Mouse (Mus musculus): ENCODE measurements around the gene Trpv2. TPM values are rescaled to one million over a fixed set of nuclear protein-coding genes. Genes with fewer than 3 reads are reported as not detected.

The Trpv2 gene
- polyA plus RNA-seq, 2 experiments from 2014 or later, result 76.8 to 79.0 TPM

DNA sequence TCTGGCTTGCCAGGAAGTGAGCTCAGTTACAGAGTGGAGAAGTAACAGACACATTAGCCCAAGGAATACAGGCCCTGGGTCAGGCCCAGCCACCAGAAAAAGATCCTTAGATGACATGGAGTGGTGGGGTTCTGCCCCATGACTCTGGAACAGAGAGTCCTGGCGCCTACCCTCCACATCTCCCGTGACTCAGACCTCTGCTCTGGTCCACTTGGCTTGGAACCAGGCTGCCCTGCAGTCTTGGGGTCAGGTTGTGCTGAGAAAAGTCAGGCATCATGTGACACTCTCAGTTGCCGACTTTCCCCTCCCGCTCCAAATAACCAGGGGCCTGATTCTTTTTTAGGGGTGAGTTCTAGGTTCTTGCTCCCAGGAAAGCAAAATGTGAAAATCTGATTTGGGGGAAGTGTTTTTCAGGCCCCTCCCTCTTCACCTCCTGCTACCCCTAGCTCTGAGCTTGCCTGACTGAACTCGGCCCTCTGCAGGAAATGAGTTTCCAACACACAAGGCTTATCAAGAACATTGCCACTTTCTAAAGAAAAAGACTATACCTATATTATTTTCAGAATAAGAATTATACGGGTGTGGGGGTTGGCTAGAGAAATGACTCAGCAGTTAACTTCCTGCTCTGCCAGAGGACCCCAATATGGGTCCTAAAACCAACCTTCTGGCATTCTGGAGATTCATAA lies 15.2 kb upstream of the Trpv2 start:
- no peak for ATAC-seq

DNA sequence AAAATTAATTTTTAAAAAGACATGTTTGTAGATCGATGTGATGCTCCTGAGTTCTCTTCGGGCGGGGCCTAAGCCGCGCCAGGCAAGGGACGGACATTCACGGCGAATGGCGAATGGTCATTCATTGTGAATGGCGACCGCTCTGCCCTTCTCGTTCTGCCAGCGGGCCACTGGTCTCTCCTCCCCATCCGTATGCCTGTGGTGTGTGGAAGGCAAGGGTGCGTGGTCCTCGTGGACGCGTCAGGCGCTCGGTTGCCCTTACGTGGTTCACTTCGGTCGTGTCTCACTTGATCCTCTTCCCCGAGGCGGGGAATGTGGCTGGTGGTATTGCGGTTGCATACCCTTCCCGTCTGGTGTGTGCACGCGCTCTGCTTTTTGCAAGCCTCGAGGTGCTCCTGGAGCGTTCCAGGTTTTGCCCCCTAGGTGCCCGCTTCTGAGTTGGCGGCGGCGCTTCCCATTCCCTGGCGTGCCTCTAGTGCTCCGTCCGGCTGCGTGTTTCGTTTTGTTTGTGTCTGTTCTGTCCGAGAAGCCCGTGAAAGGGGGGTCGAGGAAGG lies 13.7 kb upstream of the Trpv2 start:
- no peak for ATAC-seq

DNA sequence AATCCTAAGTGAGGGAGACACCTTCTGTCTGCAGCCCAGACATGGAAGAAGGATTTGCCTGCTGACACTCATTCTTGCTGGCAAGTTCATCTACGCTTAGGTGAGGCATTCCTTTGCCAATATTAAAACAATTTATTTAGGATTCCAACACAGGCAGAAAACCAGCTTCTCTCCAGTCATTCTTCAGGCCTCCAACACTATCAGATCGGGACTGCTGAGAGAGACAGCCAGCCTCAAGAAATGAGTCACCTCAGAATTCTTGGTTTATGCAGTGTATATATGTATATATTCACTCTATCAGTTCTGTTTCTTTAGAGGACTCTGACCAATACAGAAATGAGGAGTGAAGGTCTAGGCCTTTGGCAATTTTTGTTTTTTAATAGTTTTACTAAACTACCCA lies 10.7 kb upstream of the Trpv2 start:
- no peak for ATAC-seq

DNA sequence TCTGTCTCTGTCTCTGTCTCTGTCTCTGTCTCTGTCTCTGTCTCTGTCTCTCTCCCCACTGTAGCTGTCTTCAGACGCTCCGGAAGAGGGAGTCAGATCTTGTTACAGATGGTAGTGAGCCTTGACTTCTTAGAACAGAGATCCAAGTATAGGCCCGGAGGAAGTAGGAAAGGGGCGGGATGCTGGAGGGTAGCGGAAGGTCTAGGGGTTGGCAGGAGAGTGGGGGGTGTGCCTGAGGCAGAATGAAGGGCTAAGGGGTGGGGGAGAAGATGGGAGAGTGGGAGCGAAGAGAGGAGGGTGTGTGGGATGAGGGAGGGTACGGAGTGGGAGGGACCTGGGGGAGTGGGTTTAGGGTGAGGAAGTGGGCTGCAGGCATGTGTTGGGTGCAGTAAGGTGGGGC lies 8.5 kb upstream of the Trpv2 start:
- ATAC-seq, result no peak

DNA sequence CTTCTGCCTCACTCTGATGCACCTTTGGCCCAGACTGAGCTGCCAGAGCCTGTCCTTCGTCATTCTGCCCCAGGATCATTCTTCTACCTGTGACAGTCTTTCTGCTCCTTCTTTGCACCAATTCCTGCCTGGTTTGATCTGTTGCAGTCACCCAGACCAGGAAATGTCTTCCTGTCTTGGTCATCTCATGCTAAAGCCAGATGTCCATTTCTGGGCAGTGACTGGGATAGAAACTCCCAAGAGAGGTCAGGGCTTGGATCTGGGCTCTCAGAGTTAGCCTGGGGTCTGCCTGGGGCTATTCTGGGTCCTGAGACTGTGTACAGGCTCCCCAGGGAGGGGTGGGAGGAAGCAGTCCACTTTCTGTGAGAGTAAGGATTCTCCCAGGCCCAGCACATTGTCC lies 8.1 kb upstream of the Trpv2 start:
- ATAC-seq, result no peak

DNA sequence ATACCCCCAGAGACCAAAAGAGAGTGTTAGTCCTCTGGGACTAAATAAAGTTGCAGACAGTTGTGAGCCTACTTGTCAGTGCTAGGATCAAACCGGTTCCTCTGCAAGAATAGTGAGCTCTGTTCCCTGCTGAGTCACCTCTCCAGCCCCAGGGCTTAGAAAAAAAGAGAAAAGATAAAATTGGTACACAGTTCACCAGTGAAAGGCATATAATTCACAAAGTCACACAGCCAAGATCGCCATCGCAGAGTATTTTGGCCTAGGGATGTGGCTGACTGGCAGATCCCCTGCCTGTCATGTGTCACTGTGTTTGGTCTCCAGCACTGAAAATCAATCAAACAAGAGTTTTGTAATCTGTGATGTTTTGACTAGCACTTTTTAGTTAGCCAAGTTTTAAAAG lies 6.0 kb upstream of the Trpv2 start:
- ATAC-seq, result no peak

DNA sequence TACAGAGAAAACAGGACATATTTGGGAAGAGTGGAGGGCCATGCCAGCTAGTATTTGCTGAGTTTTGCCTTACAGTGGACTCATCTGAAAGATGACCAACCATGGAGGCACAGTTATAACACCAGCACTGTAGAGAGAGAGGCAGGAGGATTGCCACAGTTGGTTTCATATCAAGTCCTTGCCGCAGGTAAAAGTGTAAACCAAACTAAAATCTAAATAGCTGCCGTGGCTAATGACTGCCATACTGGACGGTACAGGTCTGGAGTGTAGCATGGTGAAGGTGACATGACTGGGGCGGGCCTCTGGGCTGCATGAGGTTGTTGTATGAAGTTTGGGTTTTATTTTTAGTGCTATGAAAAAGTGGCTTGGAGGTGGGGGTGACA lies 408 bp downstream of the Trpv2 start:
- ATAC-seq, result no peak

DNA sequence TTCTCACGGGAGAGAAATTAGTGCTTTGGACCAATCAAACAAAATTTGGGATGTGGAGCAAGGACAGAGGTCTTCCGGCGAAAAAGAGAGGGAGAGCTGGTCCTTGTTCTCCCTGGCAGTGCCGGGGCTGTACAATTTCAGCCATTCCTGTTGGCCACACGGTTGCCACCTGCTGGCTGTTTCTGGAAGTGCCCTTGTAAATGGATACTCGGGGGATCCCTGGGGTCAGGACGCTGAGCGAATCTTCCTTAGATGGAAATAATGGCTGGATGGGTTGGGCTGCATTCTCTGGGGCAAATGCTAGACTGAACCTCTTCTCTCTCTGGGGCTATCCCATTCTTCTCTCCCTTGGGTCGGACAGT lies 992 bp downstream of the Trpv2 start:
- ATAC-seq, result peak; percentile 22

DNA sequence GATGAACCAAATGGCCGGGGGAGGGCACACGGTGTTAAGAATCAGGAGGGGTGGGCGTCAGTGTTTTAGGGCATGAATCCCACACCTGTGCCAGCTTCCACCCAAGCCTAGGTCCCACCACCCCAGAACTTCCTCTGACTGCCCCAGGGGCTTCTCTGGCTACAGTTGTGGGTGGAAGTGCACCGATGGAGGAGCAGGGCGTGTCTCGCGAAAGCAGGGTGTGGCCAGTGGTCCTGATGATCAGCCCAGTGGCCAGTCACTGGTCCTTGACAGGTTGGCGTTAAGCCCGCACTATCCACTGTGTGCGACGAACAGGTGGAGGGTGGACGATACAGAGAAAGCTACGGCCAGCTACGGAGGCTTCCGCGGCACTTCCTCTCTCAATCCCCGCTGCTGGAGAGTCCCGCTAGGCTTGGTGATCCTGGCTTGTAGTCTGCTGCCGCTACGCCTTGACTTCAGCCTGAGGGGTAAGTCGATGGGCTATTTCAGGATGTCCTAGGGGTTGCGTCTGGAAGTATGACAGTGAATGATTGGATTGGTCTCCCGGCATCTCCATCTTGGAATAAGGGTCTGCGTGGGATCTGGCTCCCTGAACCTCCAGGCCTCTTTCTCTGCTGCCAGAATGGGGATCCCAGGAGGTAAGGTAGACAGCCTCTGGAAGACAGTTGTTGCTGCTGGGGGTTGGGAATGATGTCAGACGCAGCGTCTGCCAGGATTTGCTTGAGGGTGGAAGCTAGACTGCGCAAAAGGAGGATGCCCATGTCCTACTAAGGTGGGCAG lies 1.6 kb downstream of the Trpv2 start:
- no peak for ATAC-seq

DNA sequence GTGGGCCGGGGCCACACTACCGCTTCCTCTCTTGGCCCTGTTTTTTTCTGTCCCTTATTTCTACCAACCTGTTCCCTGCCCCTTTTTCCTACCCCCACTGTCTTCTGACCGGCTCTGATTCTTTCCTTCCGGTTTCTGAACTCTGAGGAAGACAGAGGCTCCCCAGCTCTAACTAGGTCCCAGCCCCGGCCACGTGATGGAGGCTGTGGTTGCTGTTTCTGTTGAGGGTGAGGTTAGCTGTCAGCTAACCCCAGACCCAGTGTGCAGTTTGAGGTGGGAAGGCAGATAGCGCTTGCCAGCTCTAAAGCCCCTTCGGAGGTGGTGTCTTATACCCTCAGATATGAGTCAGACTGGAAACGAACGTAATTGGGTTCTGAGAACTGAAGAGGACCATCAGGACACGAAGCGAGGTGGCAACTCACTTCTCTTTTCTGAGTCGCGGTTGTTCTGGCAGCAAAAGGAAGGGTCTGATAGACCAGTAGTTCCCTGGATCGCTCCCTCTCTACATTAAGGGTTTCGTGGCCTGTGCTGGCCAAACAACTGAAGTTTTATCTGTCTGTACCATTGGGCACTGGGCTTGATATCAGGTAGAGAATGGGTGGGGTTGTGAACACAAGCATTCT lies 2.4 kb downstream of the Trpv2 start:
- ATAC-seq, result peak; percentile 76

DNA sequence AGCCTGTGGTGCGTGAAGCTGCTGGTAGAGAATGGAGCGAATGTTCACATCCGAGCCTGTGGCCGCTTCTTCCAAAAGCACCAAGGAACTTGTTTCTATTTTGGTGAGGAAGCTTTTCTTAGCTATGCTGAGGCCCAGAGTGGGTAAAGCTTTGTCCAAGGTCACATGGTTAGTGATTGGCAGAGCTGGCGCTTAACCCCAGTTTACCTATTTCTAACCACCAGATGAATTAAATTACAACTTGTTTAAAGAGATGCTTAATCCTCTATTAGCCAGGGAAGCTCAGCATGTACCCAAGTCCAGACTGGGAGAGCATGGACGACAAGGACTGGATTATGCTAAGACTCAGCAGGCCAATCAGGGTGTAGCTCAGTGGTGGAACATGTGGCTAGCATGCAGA lies 8.7 kb downstream of the Trpv2 start:
- no peak for ATAC-seq

DNA sequence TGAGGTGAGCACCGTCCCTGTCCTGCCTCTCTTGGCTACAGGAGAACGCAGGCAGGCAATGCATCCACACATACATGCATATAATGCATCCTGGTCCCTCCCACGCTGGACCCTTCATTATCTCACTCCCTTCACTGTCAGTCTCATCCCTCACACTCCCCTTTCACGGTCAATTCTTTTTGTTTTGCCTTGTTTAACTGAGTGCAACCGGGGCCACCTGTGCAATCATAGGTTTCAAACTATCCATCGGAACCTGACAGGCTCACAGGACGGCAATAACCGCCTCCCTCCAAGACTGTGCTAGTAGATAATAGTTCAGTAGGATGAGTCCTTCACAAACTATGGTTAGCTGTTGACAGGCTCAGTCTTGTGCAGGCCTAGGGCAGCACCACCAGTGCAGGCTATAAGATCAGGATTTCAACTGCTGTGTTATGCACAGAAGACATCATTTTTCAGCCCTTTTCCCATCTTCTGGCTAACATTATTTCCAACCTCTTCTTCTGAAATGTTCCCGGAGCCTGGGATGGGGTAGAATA lies 10.5 kb downstream of the Trpv2 start:
- ATAC-seq, result no peak

DNA sequence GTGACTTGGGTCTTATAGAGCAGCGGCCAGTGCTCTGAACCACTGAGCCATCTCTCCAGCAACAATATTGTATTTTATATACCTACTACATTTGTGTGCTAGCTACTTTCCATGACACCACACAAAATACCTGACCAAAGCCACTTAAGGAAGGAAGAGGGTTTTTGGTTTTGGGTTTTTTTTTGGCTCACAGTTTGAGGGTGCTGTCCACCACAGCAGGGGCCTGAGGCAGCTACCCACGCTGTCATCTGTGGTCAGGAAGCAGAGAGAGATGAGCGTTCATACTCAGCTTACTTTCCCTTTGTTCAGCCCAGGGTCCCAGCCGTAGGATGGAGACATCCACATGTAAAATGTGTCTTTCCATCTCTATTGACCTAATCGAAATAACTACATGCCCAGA lies 12.7 kb downstream of the Trpv2 start:
- no peak for ATAC-seq

DNA sequence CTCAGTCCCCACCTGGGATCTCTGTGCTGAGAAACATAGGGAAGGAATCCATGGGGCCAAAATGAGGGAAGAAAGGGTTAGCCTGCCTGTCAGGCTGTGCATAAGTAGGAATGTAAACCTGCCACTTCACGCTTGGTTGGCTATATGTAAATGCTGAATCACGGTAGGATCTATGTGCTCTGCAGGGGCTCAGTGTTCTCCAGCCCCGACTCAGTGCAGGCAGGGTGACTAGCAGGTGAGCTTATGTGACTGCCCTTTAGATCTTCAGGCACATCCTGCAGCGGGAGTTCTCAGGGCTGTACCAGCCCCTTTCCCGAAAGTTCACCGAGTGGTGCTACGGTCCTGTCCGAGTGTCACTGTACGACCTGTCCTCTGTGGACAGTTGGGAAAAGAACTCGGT lies 15.1 kb downstream of the Trpv2 start:
- ATAC-seq, result no peak

DNA sequence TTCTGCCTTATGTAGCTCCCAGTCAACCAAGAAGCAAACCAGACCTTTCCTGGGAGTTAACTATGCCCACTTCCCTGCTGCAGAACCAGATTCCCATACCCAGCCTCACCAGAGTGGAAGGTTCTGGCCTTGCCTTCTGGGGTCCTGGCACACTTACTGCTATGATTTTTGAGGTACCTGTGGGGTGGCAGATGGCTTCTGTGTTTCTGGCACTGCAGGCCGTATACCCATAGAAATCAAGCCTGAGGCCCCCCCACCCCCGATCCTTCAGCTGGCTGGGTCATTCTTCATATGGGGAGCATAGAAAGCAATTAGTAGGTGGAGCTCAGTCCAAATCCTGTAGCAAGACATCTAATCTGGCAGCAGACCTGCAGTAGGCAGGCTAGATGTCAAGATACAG lies 16.7 kb downstream of the Trpv2 start:
- ATAC-seq, result no peak

DNA sequence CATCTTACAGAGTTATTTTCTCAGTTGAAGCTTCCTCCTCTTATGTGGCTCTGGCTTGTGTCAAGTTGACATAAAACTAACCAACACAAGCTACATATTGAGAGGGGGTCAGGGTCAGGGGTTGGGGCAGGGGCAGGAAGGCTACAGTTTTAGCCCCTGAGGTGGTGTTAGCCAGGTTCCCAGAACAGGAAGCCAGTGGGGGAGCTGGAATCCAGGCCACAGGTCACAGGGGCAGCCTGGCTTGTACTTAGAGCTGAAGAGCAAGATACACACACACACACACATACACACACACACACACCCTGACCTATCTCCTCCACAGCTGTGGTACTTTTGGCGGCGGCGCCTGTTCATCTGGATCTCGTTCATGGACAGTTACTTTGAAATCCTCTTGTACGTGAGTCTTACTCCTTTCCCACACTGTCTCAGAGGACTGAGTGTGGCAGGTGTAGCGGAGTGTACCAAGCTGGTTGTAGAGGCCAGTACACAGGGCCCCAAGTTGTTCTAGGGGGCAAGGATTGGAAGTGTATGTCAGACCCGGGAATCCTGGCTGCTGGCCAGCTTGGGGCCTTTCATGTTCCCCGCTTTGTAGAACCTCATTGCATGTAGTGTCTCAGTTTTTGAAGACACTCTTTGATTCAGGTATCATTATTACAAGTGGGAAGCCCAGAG lies 17.8 kb downstream of the Trpv2 start:
- ATAC-seq, result no peak

DNA sequence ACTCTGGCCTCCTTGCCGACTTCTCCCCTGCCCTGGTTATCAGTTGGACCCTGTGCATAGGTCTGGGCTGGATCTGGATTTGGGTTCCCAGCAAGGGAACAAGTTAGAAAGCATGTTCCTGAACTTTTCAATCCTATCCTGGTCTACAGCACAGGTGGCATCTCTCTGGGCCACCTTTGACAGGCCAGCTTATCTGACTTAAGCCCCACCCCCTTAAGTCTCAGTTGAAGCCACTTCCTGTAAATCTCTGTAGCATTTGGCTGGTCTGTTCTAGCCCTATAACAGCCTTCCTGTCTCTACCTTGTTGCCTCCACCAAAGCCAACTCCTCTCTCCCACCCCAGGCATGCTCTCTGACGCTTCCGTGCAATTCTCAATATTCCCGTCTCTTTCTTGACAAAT lies 24.3 kb downstream of the Trpv2 start:
- no peak for ATAC-seq

DNA sequence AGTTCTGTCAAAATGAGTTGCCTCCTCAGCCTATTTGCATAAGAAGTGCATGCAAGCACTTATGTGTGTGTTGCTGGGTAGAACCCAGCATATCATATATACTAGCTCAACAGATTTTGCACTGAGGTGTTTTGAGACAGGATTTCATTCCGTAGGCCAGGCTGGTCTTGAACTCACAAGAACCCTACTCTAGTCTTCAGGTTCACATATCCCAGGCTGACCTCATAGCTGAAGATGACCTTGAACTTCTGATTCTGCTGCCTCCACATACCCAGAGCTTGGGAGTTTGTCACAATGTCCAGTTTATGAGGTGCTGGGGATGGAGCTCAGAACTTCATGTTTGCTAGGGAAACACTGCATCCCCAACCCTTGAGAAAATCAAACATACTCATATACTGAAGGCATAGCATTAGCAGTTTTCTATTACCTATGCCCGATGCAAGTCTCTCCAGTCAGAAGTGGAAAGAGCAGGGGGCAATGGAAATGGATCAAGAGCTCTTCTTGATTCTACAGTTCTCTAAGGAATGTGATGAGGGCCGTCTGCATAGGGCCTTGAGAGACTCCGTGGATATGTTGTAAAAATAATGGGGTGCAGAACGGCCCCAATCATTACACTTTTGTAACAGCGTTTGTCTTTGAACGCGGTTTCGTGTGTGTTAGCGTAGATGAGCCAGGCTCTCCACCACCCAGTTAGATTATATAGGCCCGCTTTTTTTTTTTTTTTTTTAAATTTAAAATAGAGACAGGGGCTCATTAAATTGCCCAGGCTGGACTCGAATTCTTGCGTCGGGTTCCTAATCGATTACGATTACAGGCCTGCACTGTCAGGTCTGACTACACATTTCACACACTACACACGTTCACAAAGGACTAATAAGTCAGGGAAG lies 27.7 kb downstream of the Trpv2 start:
- no peak for ATAC-seq

DNA sequence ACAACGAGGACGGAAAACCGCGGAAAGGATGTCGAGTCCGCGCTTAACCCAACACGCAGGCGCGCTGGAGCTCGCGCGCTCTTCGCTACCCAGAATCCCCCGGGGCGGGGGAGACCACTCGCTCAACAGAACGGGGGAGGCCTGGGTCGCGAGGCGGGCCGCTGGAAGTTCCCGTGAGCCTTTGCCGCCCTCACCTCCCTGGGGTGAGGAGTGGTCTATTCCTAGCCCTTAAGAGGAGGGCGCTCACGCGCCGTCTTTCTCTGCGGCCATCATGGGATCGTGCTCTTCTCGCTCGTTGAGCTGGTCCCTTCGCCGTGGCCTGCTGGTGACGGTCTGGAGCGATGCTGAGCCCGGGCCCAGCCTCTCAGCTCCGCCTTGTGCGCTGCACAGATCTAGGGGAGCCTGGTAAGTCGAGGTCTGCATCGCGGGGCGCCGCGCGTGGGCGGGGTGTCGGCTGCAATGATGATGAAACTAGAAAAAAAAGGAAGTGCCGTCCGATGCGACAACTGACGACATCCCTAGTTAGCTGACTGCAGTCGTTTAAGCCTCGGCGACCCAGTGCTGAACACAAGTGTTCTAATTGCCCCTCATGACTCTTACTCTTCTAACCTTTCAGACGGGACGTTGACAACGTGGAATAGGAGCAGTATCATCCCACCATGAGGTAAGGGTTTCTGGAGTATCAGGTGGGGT lies 28.5 kb downstream of the Trpv2 start:
- ATAC-seq, result peak; percentile 91

DNA sequence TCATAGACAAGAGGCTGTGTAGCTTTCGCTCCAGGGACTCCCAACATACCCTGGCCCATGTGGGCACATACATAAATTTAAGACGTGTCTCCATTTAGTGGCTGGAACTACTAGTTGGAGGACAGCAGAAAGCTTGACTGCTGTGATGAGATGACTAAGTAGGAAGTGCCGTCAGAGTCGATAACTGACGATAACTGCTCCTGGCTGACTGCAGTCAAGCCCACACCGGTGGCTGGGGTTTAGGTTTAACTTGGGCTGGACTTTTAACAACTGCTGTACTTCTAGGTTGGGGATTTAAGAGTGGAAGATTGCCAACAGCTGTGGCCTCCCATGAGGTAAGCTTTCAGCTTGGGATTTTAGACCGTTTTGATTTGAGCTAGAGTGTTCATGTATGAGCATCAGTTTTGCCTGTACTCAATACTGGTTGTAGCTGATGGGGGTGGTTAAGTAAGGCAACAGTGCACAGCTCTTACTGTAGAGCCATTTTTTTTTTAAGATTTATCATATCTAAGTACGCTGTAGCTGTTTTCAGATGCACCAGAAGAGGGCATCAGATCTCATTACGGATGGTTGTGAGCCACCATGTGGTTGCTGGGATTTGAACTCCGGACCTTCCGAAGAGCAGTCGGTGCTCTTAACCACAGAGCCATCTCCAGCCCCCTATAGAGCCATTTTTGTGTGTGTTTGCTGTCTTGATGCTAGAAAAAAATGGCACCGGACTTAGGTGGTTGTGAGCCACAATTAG lies 29.2 kb downstream of the Trpv2 start:
- ATAC-seq, result peak; percentile 24

All from activated CD4-positive, CD25-positive, alpha-beta regulatory T cell, adult 4 months (primary cell).